Mouse (Mus musculus) kidney, adult 2 months (tissue): Measurements from ENCODE around the gene Lrrc23.

Experiments used
- CTCF ChIP-seq: fragments of 200-500 bp; conservative IDR thresholded peaks from 2 replicates; pipeline ENCODE4 v1.5.1; 2011; ENCODE audit warnings: low read depth, mild to moderate bottlenecking, control low read depth, low read length, moderate library complexity, mixed read lengths; ENCODE audit not compliant: insufficient read depth, insufficient read length
- POLR2A ChIP-seq: fragments of 200-500 bp; IDR thresholded peaks from one replicate; pipeline ENCODE4 v1.6.1; 2011; ENCODE audit warnings: low read depth, low read length, control low read depth

- no peak for TF ChIP-seq POLR2A
- no peak for TF ChIP-seq CTCF
These were observed 24.2 kb downstream of the Lrrc23 start for GRCm38 (mm10) chr6:124755306-124755705.
